8 mouse cellular contexts compared by ENCODE assay signal in the genomic region with DNA sequence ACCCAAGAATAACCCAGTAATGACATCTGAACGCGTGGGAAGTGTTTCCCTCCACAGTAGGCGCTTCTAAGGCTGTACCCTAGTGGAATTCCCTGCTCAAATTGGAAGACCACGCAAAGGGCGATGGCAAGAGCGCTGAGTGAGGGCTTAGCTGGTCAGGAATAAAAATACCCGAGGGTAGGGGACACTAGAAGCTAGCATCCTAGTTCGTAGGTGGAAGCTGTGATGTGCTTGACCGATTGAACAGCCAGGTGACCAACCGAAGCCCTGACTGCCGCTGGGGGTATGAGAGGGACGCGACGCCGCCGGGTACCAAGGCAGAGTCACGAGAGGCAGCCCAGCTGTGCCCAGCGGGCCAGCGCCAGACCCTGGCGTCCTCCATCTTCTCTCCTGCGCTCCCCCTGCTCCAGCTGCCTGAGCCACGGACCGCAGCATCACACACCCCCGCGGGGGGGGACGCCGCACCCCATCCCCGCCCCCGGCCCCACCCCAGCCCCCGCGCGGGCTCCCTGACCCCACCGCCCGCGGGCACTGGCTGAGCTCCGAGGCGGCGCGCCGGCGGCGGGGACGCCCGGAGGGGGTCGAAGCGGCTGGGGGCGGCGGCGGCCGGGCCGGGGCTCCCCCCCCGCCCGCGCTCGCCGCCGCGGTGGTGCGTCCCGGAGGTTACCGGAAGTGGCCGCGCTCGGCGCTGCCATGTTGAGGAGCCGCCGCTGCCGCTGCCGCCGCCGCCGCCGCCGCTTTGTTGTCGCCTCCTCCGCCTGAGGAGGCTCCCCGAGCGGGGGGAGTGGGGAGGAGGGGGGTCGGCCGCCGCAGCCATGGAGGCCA. TPM values are rescaled to one million over a fixed set of nuclear protein-coding genes. Genes with fewer than 3 reads are reported as not detected.
DNase-seq lines count a peak whose midpoint lies in the region; ATAC-seq lines count a peak whose summit lies in the region.

A gene (plus strand): TSS at position 694 of the 825 bp plus-strand sequence.

- peak within 1 kb of the TSS; percentile 80 for H3K4me2 ChIP-seq in intestine, embryonic 15.5 days (replicated peaks)

- peaks cover 18% of the 10 kb centered on the region for H3K4me1 ChIP-seq in intestine, embryonic 15.5 days (replicated peaks)
- H3K4me1 ChIP-seq in midbrain, embryonic 10.5 days = peaks cover 48% of the 10 kb centered on the region

- H3K9me3 ChIP-seq in intestine, embryonic 15.5 days = no peaks in the 10 kb centered on the region
- H3K9me3 ChIP-seq in midbrain, embryonic 10.5 days (replicated peaks) = no peaks in the 10 kb centered on the region

- H3K27me3 ChIP-seq in intestine, embryonic 15.5 days (replicated peaks) = no peaks in the 10 kb centered on the region
- no peaks in the 10 kb centered on the region for H3K27me3 ChIP-seq in midbrain, embryonic 10.5 days (ENCODE audit: low read depth, poor library complexity, severe bottlenecking)

- H3K9ac ChIP-seq in intestine, embryonic 15.5 days = peak within 1 kb of the TSS; percentile 94

- intact Hi-C loops in left cerebral cortex, postnatal 4 days (cut with DNase I) = no loop called here

- no peaks in the 10 kb centered on the region for H3K36me3 ChIP-seq in intestine, embryonic 15.5 days
- peaks cover 1% of the 10 kb centered on the region for H3K36me3 ChIP-seq in midbrain, embryonic 10.5 days

- peak within 1 kb of the TSS; percentile 96 for H3K4me3 ChIP-seq in intestine, embryonic 15.5 days (replicated peaks)
- H3K4me3 ChIP-seq in midbrain, embryonic 10.5 days = peak within 1 kb of the TSS; percentile 76

- ATAC-seq in intestine, embryonic 15.5 days = peak; percentile 87

- peak; percentile 86 for DNase-seq in adrenal gland, postnatal 10 days
- DNase-seq in embryo, embryonic 9.5 days (ENCODE audit: extremely low spot score) = peak; percentile 89
- peak; percentile 78 to 82 for DNase-seq in gastrocnemius, postnatal 4 days (ENCODE audit: low spot score in 2 of 2)
- peak; percentile 83 for DNase-seq in left cerebral cortex, postnatal 4 days
- peak; percentile 90 for DNase-seq in midbrain, embryonic 10.5 days (ENCODE audit: low spot score)
- DNase-seq in right cerebral cortex, postnatal 36 days (ENCODE audit: low spot score in 2 of 2) = peak; percentile 44 to 62
- peak; percentile 73 to 82 for DNase-seq in urinary bladder, postnatal 4 days (ENCODE audit: low spot score in 2 of 2)

- peak within 1 kb of the TSS; percentile 96 for H3K27ac ChIP-seq in intestine, embryonic 15.5 days
- H3K27ac ChIP-seq in midbrain, embryonic 10.5 days (replicated peaks) = peak within 1 kb of the TSS; percentile 100

- under 1% methylated on average over 60 of the region's 81 CpGs for WGBS in intestine, embryonic 15.5 days
- WGBS in midbrain, embryonic 10.5 days = under 1% methylated on average over 75 of the region's 81 CpGs

RNA-seq across cellular contexts. Expression of the gene that starts here (rescaled TPM):
- 10 to 100 TPM; 37.8 to 41.3 TPM for total RNA-seq in adrenal gland, postnatal 10 days (2021)
- total RNA-seq in gastrocnemius, postnatal 4 days (2021) = 10 to 100 TPM; 39.5 to 44.8 TPM
- 30.4 and 32.4 TPM in 2 replicates for polyA plus RNA-seq in intestine, embryonic 15.5 days (2015; fragmentation: Nextera tagmentation; extraction: Ambion mirVana)
- 10 to 100 TPM; 35.3 to 38.2 TPM for total RNA-seq in left cerebral cortex, postnatal 4 days (2021)
- 70.5 and 73.9 TPM in 2 replicates for polyA plus RNA-seq in midbrain, embryonic 10.5 days (2016; fragmentation: Nextera tagmentation; extraction: Ambion mirVana)

Comparison
In these comparisons a context has a peak if more than half of its experiments do, and no peak if none do; other contexts are left out.
1. Peak in every context shown above with its lines: DNase-seq, ATAC-seq, H3K4me3 ChIP-seq and H3K27ac ChIP-seq.